Mouse (Mus musculus) forebrain, embryonic 16.5 days (tissue): ENCODE measurements around the gene Retreg3. TPM values are rescaled to one million over a fixed set of nuclear protein-coding genes. Genes with fewer than 3 reads are reported as not detected.

Experiments used
- ATAC-seq: fragments of 200-750 bp; cut with Nextera tagmentation; 2 replicates; pipeline ENCODE4 v1.8.0; 2017; ENCODE audit warnings: mild to moderate bottlenecking, moderate library complexity
- H3K27ac ChIP-seq: fragments of 300-500 bp; sonication (generic); 2 replicates; pipeline ENCODE4 v1.5.1; 2014; ENCODE audit warnings: low read length, control low read depth
- H3K27me3 ChIP-seq: fragments of 300-500 bp; sonication (generic); replicated peaks from 2 replicates; pipeline ENCODE4 v1.6.1; 2014; ENCODE audit warnings: low read length; ENCODE audit not compliant: control insufficient read depth, insufficient read depth
- H3K36me3 ChIP-seq: fragments of 300-500 bp; sonication (generic); 2 replicates; pipeline ENCODE4 v1.6.1; 2014; ENCODE audit not compliant: control insufficient read depth, insufficient read depth
- H3K4me1 ChIP-seq: fragments of 300-500 bp; sonication (generic); replicated peaks from 2 replicates; pipeline ENCODE4 v1.6.1; 2014; ENCODE audit warnings: low read length; ENCODE audit not compliant: control insufficient read depth, insufficient read depth
- H3K4me2 ChIP-seq: fragments of 300-500 bp; sonication (generic); 2 replicates; pipeline ENCODE4 v1.6.1; 2014; ENCODE audit warnings: mild to moderate bottlenecking, low read length, control low read depth
- H3K4me3 ChIP-seq: fragments of 300-500 bp; sonication (generic); replicated peaks from 2 replicates; pipeline ENCODE4 v1.5.1; 2014; ENCODE audit warnings: mild to moderate bottlenecking, low read length, control low read depth
- H3K9ac ChIP-seq: fragments of 300-500 bp; sonication (generic); replicated peaks from 2 replicates; pipeline ENCODE4 v1.6.1; 2014; ENCODE audit warnings: low read depth, low read length, control low read depth
- H3K9me3 ChIP-seq: fragments of 300-500 bp; sonication (generic); 2 replicates; pipeline ENCODE4 v1.6.1; 2016; ENCODE audit warnings: low read length; ENCODE audit not compliant: control insufficient read depth
- WGBS: fragments of 180-500 bp; shearing (Covaris S2); extraction: QIAGEN DNeasy Blood & Tissue Kit; methylation state at CpG from one replicate; pipeline ENCODE4 v1.1.7; 2014; 5-methylcytosine and 5-hydroxymethylcytosine counted together
- polyA plus RNA-seq: library from polyadenylated mRNA; unstranded; fragments of >200 nt; fragmentation: Nextera tagmentation; extraction: Ambion mirVana; gene quantifications from 2 replicates; pipeline ENCODE4 v1.2.1, GENCODE M21; 2015

Retreg3 gene
- polyA plus RNA-seq, result 24.5 and 25.2 TPM in 2 replicates

GRCm38 (mm10) chr11:101119761-101120544 is at the start of gene Retreg3, which contains the start of gene Tubg1:
Gene Retreg3, minus strand, starts transcription at chr11:101119893.
Gene Tubg1, plus strand, starts transcription at chr11:101119938.
- Histone ChIP-seq H3K36me3 (peaks cover 6% of the 10 kb centered on the region; the same call in 1 of the 2 replicates), H3K9ac (peak within 1 kb of the TSS; percentile 97), H3K27me3 (no peaks in the 10 kb centered on the region), H3K4me1 (peaks cover 39% of the 10 kb centered on the region), H3K27ac (peak within 1 kb of the TSS; percentile 92), H3K4me3 (peak within 1 kb of the TSS; percentile 91), H3K4me2 (peak within 1 kb of the TSS; percentile 99), H3K9me3 (no peaks in the 10 kb centered on the region)
- under 1% methylated on average over 61 of the region's 61 CpGs for WGBS
- ATAC-seq, result peak; percentile 98

- ATAC-seq, result no peak
- H3K4me3 ChIP-seq, result no peak overlapping the region
- peaks cover 43% of the 10 kb centered on the region for H3K4me1 ChIP-seq
- H3K4me2 ChIP-seq, result no peak overlapping the region
- H3K27ac ChIP-seq, result no peak overlapping the region
- H3K9ac ChIP-seq, result no peak overlapping the region
- 69% methylated on average over 18 of the region's 18 CpGs for WGBS
- H3K9me3 ChIP-seq, result no peaks in the 10 kb centered on the region
- peaks cover 2% of the 10 kb centered on the region; the same call in 1 of the 2 replicates for H3K36me3 ChIP-seq
- peaks cover 51% of the 10 kb centered on the region for H3K27me3 ChIP-seq
These were observed 48.7 kb upstream of the Retreg3 start for GRCm38 (mm10) chr11:101168301-101168980.

- Histone ChIP-seq H3K4me2 (no peak overlapping the region), H3K4me3 (no peak overlapping the region), H3K4me1 (peaks cover 38% of the 10 kb centered on the region), H3K9ac (no peak overlapping the region), H3K27ac (no peak overlapping the region), H3K9me3 (no peaks in the 10 kb centered on the region), H3K36me3 (peaks cover 2% of the 10 kb centered on the region; the same call in 1 of the 2 replicates), H3K27me3 (peaks cover 53% of the 10 kb centered on the region)
- WGBS, result 55% methylated on average over 8 of the region's 8 CpGs
- ATAC-seq, result no peak
These were observed 48.2 kb upstream of the Retreg3 start for GRCm38 (mm10) chr11:101167963-101168300.

GRCm38 (mm10) chr11:101167211-101167962 is 47.7 kb upstream of the Retreg3 start:
- Histone ChIP-seq H3K9ac (no peak overlapping the region), H3K4me1 (peaks cover 34% of the 10 kb centered on the region), H3K36me3 (peaks cover 2% of the 10 kb centered on the region; the same call in 1 of the 2 replicates), H3K4me3 (no peak overlapping the region), H3K9me3 (no peaks in the 10 kb centered on the region), H3K4me2 (no peak overlapping the region), H3K27ac (no peak overlapping the region), H3K27me3 (peaks cover 53% of the 10 kb centered on the region)
- ATAC-seq, result no peak
- WGBS, result 55% methylated on average over 19 of the region's 19 CpGs

GRCm38 (mm10) chr11:101166357-101166756 is 46.7 kb upstream of the Retreg3 start:
- no peaks in the 10 kb centered on the region for H3K9me3 ChIP-seq
- H3K27me3 ChIP-seq, result peaks cover 53% of the 10 kb centered on the region
- 49% methylated on average over 14 of the region's 14 CpGs for WGBS
- no peak overlapping the region for H3K4me2 ChIP-seq
- H3K4me3 ChIP-seq, result no peak overlapping the region
- peaks cover 2% of the 10 kb centered on the region; the same call in 1 of the 2 replicates for H3K36me3 ChIP-seq
- ATAC-seq, result no peak
- H3K27ac ChIP-seq, result no peak overlapping the region
- no peak overlapping the region for H3K9ac ChIP-seq
- H3K4me1 ChIP-seq, result peaks cover 27% of the 10 kb centered on the region

GRCm38 (mm10) chr11:101164677-101165580 is 45.2 kb upstream of the Retreg3 start:
- H3K4me3 ChIP-seq, result no peak overlapping the region
- peaks cover 2% of the 10 kb centered on the region; the same call in 1 of the 2 replicates for H3K36me3 ChIP-seq
- no peak for ATAC-seq
- no peaks in the 10 kb centered on the region for H3K9me3 ChIP-seq
- no peak overlapping the region for H3K4me2 ChIP-seq
- WGBS, result 28% methylated on average over 35 of the region's 35 CpGs
- no peak overlapping the region for H3K27ac ChIP-seq
- H3K4me1 ChIP-seq, result peaks cover 17% of the 10 kb centered on the region
- H3K27me3 ChIP-seq, result peaks cover 48% of the 10 kb centered on the region
- 0 out of 2 replicates have a peak overlapping the region, but pooled peaks have one; percentile 10 for H3K9ac ChIP-seq

GRCm38 (mm10) chr11:101164351-101164665 is 44.6 kb upstream of the Retreg3 start:
- Histone ChIP-seq H3K9ac (0 out of 2 replicates have a peak overlapping the region, but pooled peaks have one; percentile 10), H3K4me2 (peak overlapping the region; percentile 43), H3K9me3 (no peaks in the 10 kb centered on the region), H3K27me3 (peaks cover 48% of the 10 kb centered on the region), H3K36me3 (peaks cover 2% of the 10 kb centered on the region; the same call in 1 of the 2 replicates), H3K27ac (no peak overlapping the region), H3K4me1 (peaks cover 11% of the 10 kb centered on the region), H3K4me3 (peak overlapping the region; percentile 13)
- 18% methylated on average over 21 of the region's 21 CpGs for WGBS
- ATAC-seq, result no peak

GRCm38 (mm10) chr11:101163476-101164350 is 44.0 kb upstream of the Retreg3 start:
- peak overlapping the region; percentile 13 for H3K4me3 ChIP-seq
- H3K27ac ChIP-seq, result no peak overlapping the region
- no peaks in the 10 kb centered on the region for H3K9me3 ChIP-seq
- peaks cover 2% of the 10 kb centered on the region; the same call in 1 of the 2 replicates for H3K36me3 ChIP-seq
- peaks cover 48% of the 10 kb centered on the region for H3K27me3 ChIP-seq
- 18% methylated on average over 49 of the region's 49 CpGs for WGBS
- peaks cover 11% of the 10 kb centered on the region for H3K4me1 ChIP-seq
- 0 out of 2 replicates have a peak overlapping the region, but pooled peaks have one; percentile 10 for H3K9ac ChIP-seq
- ATAC-seq, result no peak
- H3K4me2 ChIP-seq, result peak overlapping the region; percentile 43
